Mouse (Mus musculus) kidney, adult 2 months (tissue): ENCODE measurements around the gene Depdc5.

Experiments used
- CTCF ChIP-seq: fragments of 200-500 bp; conservative IDR thresholded peaks from 2 replicates; pipeline ENCODE4 v1.5.1; 2011; ENCODE audit warnings: low read depth, mild to moderate bottlenecking, control low read depth, low read length, moderate library complexity, mixed read lengths; ENCODE audit not compliant: insufficient read depth, insufficient read length
- POLR2A ChIP-seq: fragments of 200-500 bp; IDR thresholded peaks from one replicate; pipeline ENCODE4 v1.6.1; 2011; ENCODE audit warnings: low read depth, low read length, control low read depth

- 0 out of 2 replicates have a peak, but pooled peaks have one; percentile 11 for TF ChIP-seq CTCF
- TF ChIP-seq POLR2A = peak; percentile 31
These were observed 155.3 kb downstream of the Depdc5 start, which contains the start of gene Ywhah for GRCm38 (mm10) chr5:33018561-33019425.
